In the genomic region with DNA sequence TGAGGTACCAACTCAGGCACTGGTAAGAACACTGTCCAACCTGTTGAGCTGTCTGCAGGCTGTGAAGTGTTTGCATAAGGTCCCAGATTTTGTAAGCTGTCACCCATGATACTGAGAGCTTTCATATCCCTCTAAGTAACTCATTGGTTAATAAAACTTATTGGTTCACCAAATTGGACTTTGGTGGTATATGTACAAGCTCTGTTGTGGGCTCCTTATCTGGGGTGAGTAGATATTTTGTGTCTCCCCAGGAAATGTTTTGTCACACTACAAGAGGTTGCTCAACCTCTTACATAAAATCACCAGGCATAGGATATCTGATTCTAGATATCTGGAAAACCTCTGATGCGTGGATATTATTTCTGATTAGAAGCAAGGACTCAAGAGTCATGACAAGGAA, we compare ENCODE assay signal across 14 mouse cellular contexts.
"Had no signal": no experiment of that assay in that cellular context is flagged by ENCODE, and none has a peak within 500 bp of the region (broad histone marks: within the 10 kb centered on the region; RNA-seq: fewer than 3 reads in every experiment).

No protein-coding gene starts in this region.

- DNase-seq: lung, adult 18-20 months; lung, embryonic 14.5 days; lung, postnatal 10 days; lung, postnatal 4 days; midbrain, embryonic 14.5 days; retina, postnatal 1 day; right cerebral cortex, adult 18-20 months; right cerebral cortex, postnatal 25 days; right cerebral cortex, postnatal 4 days; spleen, adult 18-20 months; thymus, adult 2 months; thymus, postnatal 25 days; thymus, postnatal 4 days had no signal

- ATAC-seq: midbrain, embryonic 16.5 days had no signal
